Mouse (Mus musculus): ENCODE data around the gene Bicra.

Gene Bicra

DNA sequence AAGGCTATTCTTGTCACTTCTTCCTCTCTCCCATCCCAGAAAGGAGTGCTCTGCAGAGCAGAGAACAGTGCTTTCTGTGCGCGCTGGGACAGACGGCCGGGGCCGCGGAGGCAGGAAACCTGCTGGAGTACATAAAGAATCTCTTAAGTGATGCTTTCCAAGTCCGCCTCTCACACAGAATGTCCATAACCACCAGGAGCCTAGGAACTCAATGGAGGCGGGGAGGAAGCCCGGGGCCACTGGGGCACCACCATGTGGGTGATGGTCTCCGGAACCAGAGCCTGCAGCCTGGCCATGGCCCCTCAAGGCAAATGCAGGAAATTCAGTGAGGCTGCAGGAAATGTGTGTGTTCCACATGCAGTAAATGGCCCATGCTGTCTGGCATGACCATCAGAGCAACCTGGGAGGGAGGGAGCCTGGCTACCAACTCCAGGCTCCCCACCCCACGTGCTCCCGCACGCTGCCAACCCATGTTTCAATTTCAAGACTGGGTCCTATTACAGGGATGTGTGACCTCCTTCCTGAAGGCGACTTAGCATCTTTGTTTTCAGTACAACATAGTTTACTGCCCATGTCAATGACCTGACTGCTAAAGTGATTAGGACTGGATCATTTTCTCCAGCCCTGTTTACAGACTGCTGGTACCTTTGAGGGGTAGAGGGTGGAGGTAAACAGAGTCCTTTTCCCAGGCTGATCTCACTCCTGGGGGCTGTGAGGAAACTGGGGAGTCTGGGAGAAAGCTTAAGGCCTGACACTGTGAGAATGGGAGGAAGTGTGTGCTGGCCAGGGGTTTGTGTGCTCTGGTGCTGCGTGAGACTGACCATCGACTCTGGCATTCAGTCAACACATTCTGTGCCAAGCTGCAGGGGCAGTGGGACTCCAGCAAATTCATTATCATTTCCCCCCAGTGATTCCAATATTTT is 114.0 kb downstream of the Bicra start:
- DNase-seq = peak; percentile 77

GRCm38 (mm10) chr7:15931635-15932034 is 116.1 kb downstream of the Bicra start:
- DNase-seq = no peak

- no peak for DNase-seq
Measured at GRCm38 (mm10) chr7:15930543-15930942, 117.2 kb downstream of the Bicra start.

DNA sequence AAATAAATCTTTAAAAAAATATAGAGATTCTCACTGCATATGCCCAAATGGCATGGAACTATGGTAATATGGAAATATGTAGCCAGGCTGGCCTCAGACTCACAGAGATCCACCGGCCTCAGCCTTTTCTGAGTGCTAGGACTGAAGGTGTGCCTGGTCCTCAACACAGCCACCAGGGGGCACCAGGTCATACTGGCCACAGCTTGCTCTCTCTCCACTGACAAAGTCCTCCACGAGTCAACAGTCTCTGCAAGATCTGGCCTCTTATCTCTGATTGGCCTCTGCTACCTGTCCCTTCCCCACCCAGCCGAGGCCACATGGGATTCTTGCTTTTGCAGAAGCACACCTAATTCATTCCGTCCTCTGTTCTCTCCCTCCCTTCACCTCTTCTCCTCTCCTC is 117.8 kb downstream of the Bicra start:
- no peak for DNase-seq

DNA sequence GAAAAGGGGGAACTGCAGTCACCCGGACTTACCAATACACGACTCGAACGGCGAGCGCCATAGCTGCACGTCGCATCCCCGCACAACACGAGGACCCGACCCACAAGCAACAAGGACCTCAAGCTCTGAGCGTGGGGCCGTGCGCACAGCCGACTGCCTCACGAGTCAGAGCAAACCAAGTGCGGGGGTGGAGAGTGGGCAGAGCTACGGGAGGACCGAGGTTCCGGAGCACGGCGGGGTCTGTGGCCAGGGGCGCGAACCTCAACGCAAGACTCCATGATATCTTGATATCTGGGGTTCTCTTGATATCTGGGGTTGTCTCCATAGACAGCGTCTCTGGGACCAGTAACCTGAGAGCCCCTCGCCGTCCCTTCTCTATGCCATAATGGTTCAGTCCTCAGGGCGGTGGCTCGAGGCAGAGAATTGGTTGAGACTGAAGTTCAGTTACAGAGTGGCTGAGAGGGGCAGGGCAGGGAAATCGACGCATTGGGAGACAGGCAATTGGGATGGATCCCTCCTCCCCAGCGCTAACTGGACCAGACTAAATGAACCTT is 125.4 kb downstream of the Bicra start, which contains the start of gene Selenow:
Gene Selenow, minus strand, starts transcription at position 183 of the 554 bp plus-strand sequence.
- DNase-seq = peak; percentile 93

DNA sequence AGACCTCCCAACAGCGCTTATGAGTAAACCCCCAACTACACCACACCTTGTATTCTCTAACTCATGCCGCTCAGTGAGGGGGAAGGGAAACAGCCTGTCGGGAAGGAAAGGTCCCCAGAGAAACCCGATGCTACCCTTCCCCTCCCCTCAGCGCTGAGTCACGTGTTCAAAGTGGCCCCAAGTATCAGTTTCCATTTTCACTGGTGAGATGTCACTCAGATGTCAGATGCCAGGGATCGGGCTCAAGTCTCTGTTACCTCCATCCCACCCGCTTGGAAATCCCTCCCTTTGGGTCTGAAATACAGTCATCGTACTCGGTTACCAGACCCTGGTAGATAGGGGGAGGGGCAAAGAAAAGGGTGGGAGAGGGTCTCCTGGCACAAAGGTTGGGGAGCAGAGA is 125.9 kb downstream of the Bicra start:
- peak; percentile 38 for DNase-seq
